Comparison of ENCODE assay signal across 10 mouse cellular contexts in genomic region chr15:62261520-62261919, GRCm38 (mm10).
DNase-seq lines count a peak whose midpoint lies in the region; ATAC-seq and TF ChIP-seq lines count a peak whose summit lies in the region.
"Had no signal": no experiment of that assay in that cellular context is flagged by ENCODE, and none has a peak within 500 bp of the region (broad histone marks: within the 10 kb centered on the region; RNA-seq: fewer than 3 reads in every experiment).

No protein-coding gene starts in this region.

- intact Hi-C loops in heart, postnatal 14 days (cut with DNase I) = loop anchor here (5.0 kb wide), 1 partner anchor 66 kb away; no protein-coding TSS in a partner anchor

- no peak for ATAC-seq in heart, embryonic 12.5 days (ENCODE audit: insufficient number of reproducible peaks, low FRiP score)

- DNase-seq in heart, adult 18-20 months = peak; percentile 64 to 76
- DNase-seq in A20 (ENCODE audit: low read depth, low spot score) = peak; percentile 51
- DNase-seq in heart, postnatal 14 days = peak; percentile 41 to 53
- DNase-seq in forebrain, embryonic 10.5 days (ENCODE audit: extremely low spot score, low spot score) = no peak
- no peak for DNase-seq in kidney, adult 18-20 months
- no peak for DNase-seq in cerebellum, adult 9-11 months
- DNase-seq: liver had no signal

- no peak for TF ChIP-seq CTCF in bone marrow macrophage, adult 2 months (IDR thresholded peaks at IDR 0.05; ENCODE audit: low read depth, low read length)

- 70% methylated on average over 2 of the region's 2 CpGs for WGBS in heart, embryonic 12.5 days
- 97% methylated on average over 2 of the region's 2 CpGs for WGBS in forebrain, embryonic 10.5 days

- TF ChIP-seq POLR2A in bone marrow macrophage, adult 2 months (IDR thresholded peaks at IDR 0.05; ENCODE audit: borderline replicate concordance, low read depth, low read length) = no peak

- H3K9me3 ChIP-seq in heart, embryonic 12.5 days (replicated peaks) = no peaks in the 10 kb centered on the region
- H3K9me3 ChIP-seq in forebrain, embryonic 10.5 days = no peaks in the 10 kb centered on the region
- H3K9me3 ChIP-seq: embryonic facial prominence, embryonic 13.5 days had no signal

- no peaks in the 10 kb centered on the region for H3K27me3 ChIP-seq in heart, embryonic 12.5 days (replicated peaks)
- H3K27me3 ChIP-seq in forebrain, embryonic 10.5 days (ENCODE audit: poor library complexity, severe bottlenecking) = no peaks in the 10 kb centered on the region
- H3K27me3 ChIP-seq: embryonic facial prominence, embryonic 13.5 days had no signal

- H3K4me3 ChIP-seq in heart, embryonic 12.5 days = no peak overlapping the region
- H3K4me3 ChIP-seq in bone marrow macrophage, adult 2 months (ENCODE audit: insufficient read depth, low read length) = no peak overlapping the region
- H3K4me3 ChIP-seq in forebrain, embryonic 10.5 days = no peak overlapping the region
- H3K4me3 ChIP-seq: embryonic facial prominence, embryonic 13.5 days had no signal

- peaks cover 25% of the 10 kb centered on the region; the same call in 1 of the 2 replicates for H3K4me1 ChIP-seq in heart, embryonic 12.5 days (replicated peaks)
- H3K4me1 ChIP-seq in bone marrow macrophage, adult 2 months (ENCODE audit: control insufficient read depth, insufficient read depth, low read length) = peaks cover 49% of the 10 kb centered on the region
- H3K4me1 ChIP-seq in forebrain, embryonic 10.5 days = peaks cover 10% of the 10 kb centered on the region
- H3K4me1 ChIP-seq: embryonic facial prominence, embryonic 13.5 days had no signal

- no peak overlapping the region for H3K9ac ChIP-seq in heart, embryonic 12.5 days
- H3K9ac ChIP-seq: embryonic facial prominence, embryonic 13.5 days had no signal

- H3K4me2 ChIP-seq in heart, embryonic 12.5 days = no peak overlapping the region
- H3K4me2 ChIP-seq: embryonic facial prominence, embryonic 13.5 days had no signal

- H3K36me3 ChIP-seq in heart, embryonic 12.5 days = no peaks in the 10 kb centered on the region
- H3K36me3 ChIP-seq in forebrain, embryonic 10.5 days (replicated peaks) = no peaks in the 10 kb centered on the region
- H3K36me3 ChIP-seq: embryonic facial prominence, embryonic 13.5 days had no signal

- no peak overlapping the region for H3K27ac ChIP-seq in heart, embryonic 12.5 days (ENCODE audit: poor library complexity, severe bottlenecking)
- peak overlapping the region; percentile 24; the same call in 1 of the 2 replicates for H3K27ac ChIP-seq in bone marrow macrophage, adult 2 months (ENCODE audit: insufficient read depth, low read depth, low read length)
- no peak overlapping the region for H3K27ac ChIP-seq in forebrain, embryonic 10.5 days
- H3K27ac ChIP-seq: embryonic facial prominence, embryonic 13.5 days had no signal

Comparison
In these comparisons a context has a peak if more than half of its experiments do, and no peak if none do; other contexts are left out.
1. DNase-seq: peak in heart, adult 18-20 months (2 of 2), A20 (single experiment) and heart, postnatal 14 days (2 of 2); none in forebrain, embryonic 10.5 days (single experiment), kidney, adult 18-20 months (single experiment) and cerebellum, adult 9-11 months (single experiment).